Mouse (Mus musculus): Measurements from ENCODE around the gene Homer1. TPM values are rescaled to one million over a fixed set of nuclear protein-coding genes. Genes with fewer than 3 reads are reported as not detected.

The Homer1 gene
- 6.9 and 7.1 TPM in 2 replicates for polyA plus RNA-seq (2015; fragmentation: Nextera tagmentation; extraction: Ambion mirVana)

GRCm38 (mm10) chr13:93299316-93299715 lies at the start of gene Homer1:
TSS of gene Homer1 (plus strand) at chr13:93299635.
- no peak for ATAC-seq (ENCODE audit: insufficient number of reproducible peaks, insufficient read depth, low FRiP score, low TSS enrichment, low read depth)
- no peaks in the 10 kb centered on the region for H3K36me3 ChIP-seq
- 71% methylated on average over 5 of the region's 5 CpGs for WGBS

GRCm38 (mm10) chr13:93251732-93252131 lies 47.7 kb upstream of the Homer1 start:
- 83% methylated on average over 6 of the region's 6 CpGs for WGBS
- H3K4me2 ChIP-seq: no peak overlapping the region
- H3K36me3 ChIP-seq: no peaks in the 10 kb centered on the region
- no peaks in the 10 kb centered on the region for H3K4me1 ChIP-seq
- no peak overlapping the region for H3K9ac ChIP-seq
- H3K27me3 ChIP-seq: no peaks in the 10 kb centered on the region
- no peaks in the 10 kb centered on the region for H3K9me3 ChIP-seq
- H3K4me3 ChIP-seq: no peak overlapping the region
- no peak for ATAC-seq (ENCODE audit: insufficient number of reproducible peaks, insufficient read depth, low FRiP score, low TSS enrichment, low read depth)
- H3K27ac ChIP-seq: no peak overlapping the region

More at GRCm38 (mm10) chr13:93299316-93299715, at the start of gene Homer1:
- Histone ChIP-seq H3K4me1 (no peaks in the 10 kb centered on the region), H3K4me3 (no peak within 1 kb of the TSS), H3K4me2 (no peak within 1 kb of the TSS), H3K9me3 (no peaks in the 10 kb centered on the region), H3K9ac (no peak within 1 kb of the TSS), H3K27me3 (no peaks in the 10 kb centered on the region), H3K27ac (no peak within 1 kb of the TSS)

- ATAC-seq (ENCODE audit: insufficient number of reproducible peaks, insufficient read depth, low FRiP score, low TSS enrichment, low read depth): no peak
- H3K4me1 ChIP-seq: no peaks in the 10 kb centered on the region
- H3K36me3 ChIP-seq: no peaks in the 10 kb centered on the region
- H3K4me2 ChIP-seq: no peak overlapping the region
- 82% methylated on average over 10 of the region's 10 CpGs for WGBS
- H3K4me3 ChIP-seq: no peak overlapping the region
- H3K9me3 ChIP-seq: no peaks in the 10 kb centered on the region
- no peaks in the 10 kb centered on the region for H3K27me3 ChIP-seq
- no peak overlapping the region for H3K9ac ChIP-seq
- H3K27ac ChIP-seq: no peak overlapping the region
Measured at GRCm38 (mm10) chr13:93252175-93252574, 47.3 kb upstream of the Homer1 start.

GRCm38 (mm10) chr13:93252941-93253340 lies 46.5 kb upstream of the Homer1 start:
- Histone ChIP-seq H3K4me2 (no peak overlapping the region), H3K27me3 (no peaks in the 10 kb centered on the region), H3K9me3 (no peaks in the 10 kb centered on the region), H3K9ac (no peak overlapping the region), H3K27ac (no peak overlapping the region), H3K36me3 (no peaks in the 10 kb centered on the region), H3K4me3 (no peak overlapping the region), H3K4me1 (no peaks in the 10 kb centered on the region)
- 75% methylated on average over 5 of the region's 5 CpGs for WGBS
- ATAC-seq (ENCODE audit: insufficient number of reproducible peaks, insufficient read depth, low FRiP score, low TSS enrichment, low read depth): no peak

- Histone ChIP-seq H3K36me3 (no peaks in the 10 kb centered on the region), H3K27me3 (no peaks in the 10 kb centered on the region), H3K9me3 (no peaks in the 10 kb centered on the region), H3K4me2 (no peak overlapping the region), H3K9ac (no peak overlapping the region), H3K4me3 (no peak overlapping the region), H3K27ac (no peak overlapping the region), H3K4me1 (no peaks in the 10 kb centered on the region)
- no peak for ATAC-seq (ENCODE audit: insufficient number of reproducible peaks, insufficient read depth, low FRiP score, low TSS enrichment, low read depth)
- 92% methylated on average over 2 of the region's 2 CpGs for WGBS
Measured at GRCm38 (mm10) chr13:93267151-93267550, 32.3 kb upstream of the Homer1 start.

- Histone ChIP-seq H3K4me2 (no peak overlapping the region), H3K4me1 (peaks cover 1% of the 10 kb centered on the region; the same call in 1 of the 2 replicates), H3K27ac (no peak overlapping the region), H3K27me3 (no peaks in the 10 kb centered on the region), H3K4me3 (no peak overlapping the region), H3K9me3 (no peaks in the 10 kb centered on the region), H3K9ac (no peak overlapping the region), H3K36me3 (no peaks in the 10 kb centered on the region)
- 81% methylated on average over 5 of the region's 5 CpGs for WGBS
- ATAC-seq (ENCODE audit: insufficient number of reproducible peaks, insufficient read depth, low FRiP score, low TSS enrichment, low read depth): no peak
Measured at GRCm38 (mm10) chr13:93300581-93300980, 1.1 kb downstream of the Homer1 start.

GRCm38 (mm10) chr13:93301060-93301459 lies 1.6 kb downstream of the Homer1 start:
- H3K4me3 ChIP-seq: no peak overlapping the region
- 90% methylated on average over 2 of the region's 2 CpGs for WGBS
- H3K4me2 ChIP-seq: no peak overlapping the region
- H3K9me3 ChIP-seq: no peaks in the 10 kb centered on the region
- no peak for ATAC-seq (ENCODE audit: insufficient number of reproducible peaks, insufficient read depth, low FRiP score, low TSS enrichment, low read depth)
- H3K9ac ChIP-seq: no peak overlapping the region
- no peaks in the 10 kb centered on the region for H3K36me3 ChIP-seq
- no peaks in the 10 kb centered on the region for H3K27me3 ChIP-seq
- H3K4me1 ChIP-seq: peaks cover 5% of the 10 kb centered on the region; the same call in 1 of the 2 replicates
- H3K27ac ChIP-seq: no peak overlapping the region

GRCm38 (mm10) chr13:93302846-93303562 lies 3.6 kb downstream of the Homer1 start:
- 11% methylated on average over 19 of the region's 19 CpGs for WGBS
- ATAC-seq (ENCODE audit: insufficient number of reproducible peaks, insufficient read depth, low FRiP score, low TSS enrichment, low read depth): peak; percentile 35
- Histone ChIP-seq H3K9me3 (no peaks in the 10 kb centered on the region), H3K27me3 (no peaks in the 10 kb centered on the region), H3K4me3 (peak overlapping the region; percentile 78), H3K4me1 (peaks cover 18% of the 10 kb centered on the region), H3K36me3 (no peaks in the 10 kb centered on the region), H3K27ac (peak overlapping the region; percentile 96), H3K4me2 (peak overlapping the region; percentile 71), H3K9ac (peak overlapping the region; percentile 87)

- under 1% methylated on average over 65 of the region's 90 CpGs for WGBS
- no peaks in the 10 kb centered on the region for H3K27me3 ChIP-seq
- H3K9me3 ChIP-seq: no peaks in the 10 kb centered on the region
- ATAC-seq (ENCODE audit: insufficient number of reproducible peaks, insufficient read depth, low FRiP score, low TSS enrichment, low read depth): peak; percentile 96
- H3K36me3 ChIP-seq: no peaks in the 10 kb centered on the region
- peak overlapping the region; percentile 87 for H3K9ac ChIP-seq
- H3K4me1 ChIP-seq: peaks cover 25% of the 10 kb centered on the region
- H3K27ac ChIP-seq: peak overlapping the region; percentile 96
- H3K4me2 ChIP-seq: peak overlapping the region; percentile 71
- peak overlapping the region; percentile 78 for H3K4me3 ChIP-seq
Measured at GRCm38 (mm10) chr13:93303563-93304250, 4.3 kb downstream of the Homer1 start.

- peak overlapping the region; percentile 71 for H3K4me2 ChIP-seq
- peak overlapping the region; percentile 78 for H3K4me3 ChIP-seq
- H3K4me1 ChIP-seq: peaks cover 26% of the 10 kb centered on the region
- no peaks in the 10 kb centered on the region for H3K36me3 ChIP-seq
- no peaks in the 10 kb centered on the region for H3K27me3 ChIP-seq
- peak overlapping the region; percentile 96 for H3K27ac ChIP-seq
- ATAC-seq (ENCODE audit: insufficient number of reproducible peaks, insufficient read depth, low FRiP score, low TSS enrichment, low read depth): peak; percentile 60; the same call in 1 of the 2 replicates
- WGBS: under 1% methylated on average over 64 of the region's 64 CpGs
- no peaks in the 10 kb centered on the region for H3K9me3 ChIP-seq
- H3K9ac ChIP-seq: peak overlapping the region; percentile 87
Measured at GRCm38 (mm10) chr13:93304251-93305001, 5.0 kb downstream of the Homer1 start.

- Histone ChIP-seq H3K36me3 (no peaks in the 10 kb centered on the region), H3K4me2 (peak overlapping the region; percentile 71), H3K4me3 (peak overlapping the region; percentile 78), H3K27ac (no peak overlapping the region), H3K4me1 (peaks cover 26% of the 10 kb centered on the region), H3K27me3 (no peaks in the 10 kb centered on the region), H3K9ac (peak overlapping the region; percentile 87), H3K9me3 (no peaks in the 10 kb centered on the region)
- 5% methylated on average over 7 of the region's 7 CpGs for WGBS
- no peak for ATAC-seq (ENCODE audit: insufficient number of reproducible peaks, insufficient read depth, low FRiP score, low TSS enrichment, low read depth)
Measured at GRCm38 (mm10) chr13:93305149-93305548, 5.7 kb downstream of the Homer1 start.
